Mouse (Mus musculus): ENCODE data around the gene Cdk19.

- TF ChIP-seq CTCF (IDR thresholded peaks at IDR 0.05; ENCODE audit: insufficient read depth, low read length): no peak
- no peak for TF ChIP-seq POLR2A (IDR thresholded peaks at IDR 0.05; ENCODE audit: borderline replicate concordance, extremely low read depth, low read depth, low read length)
These were observed 77.6 kb downstream of the Cdk19 start for GRCm38 (mm10) chr10:40416944-40417343.

All from lung, adult 2 months (tissue).